Comparison of ENCODE assay signal across 8 mouse cellular contexts in the genomic region with DNA sequence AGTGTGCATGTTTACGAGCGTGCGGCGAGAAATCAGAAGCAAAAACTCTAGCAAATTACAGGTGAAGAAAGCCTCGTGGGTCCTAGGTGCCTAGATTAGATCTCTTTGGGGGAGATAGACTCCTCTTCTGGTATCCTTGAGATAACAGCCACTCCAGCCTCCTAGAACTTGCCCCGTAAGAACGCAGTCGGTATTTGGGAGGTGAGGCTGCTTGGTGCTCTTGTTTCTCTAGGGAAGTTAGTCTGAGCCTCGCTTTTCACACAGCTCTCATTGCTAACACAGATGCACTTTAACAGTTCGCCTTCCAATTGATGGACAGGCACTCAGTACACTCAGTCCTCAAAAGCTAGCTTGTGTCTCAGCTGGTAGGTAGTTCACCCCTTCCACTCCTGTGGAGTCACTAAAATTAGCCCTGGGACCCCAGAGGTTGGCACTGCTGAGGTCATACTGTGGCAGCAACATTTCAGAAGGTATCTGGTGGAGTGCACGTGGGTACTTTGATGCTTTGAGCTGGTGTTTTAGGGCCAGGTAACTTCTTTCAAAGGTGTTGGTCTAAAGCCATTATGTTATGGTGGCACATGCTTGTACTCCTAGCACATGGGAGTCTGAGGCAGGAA. TPM values are rescaled to one million over a fixed set of nuclear protein-coding genes. Genes with fewer than 3 reads are reported as not detected.
A peak's percentile ranks its signal among the peaks of the same experiment; 100 is the strongest.
DNase-seq lines count a peak whose midpoint lies in the region; ATAC-seq and TF ChIP-seq lines count a peak whose summit lies in the region.

No protein-coding gene starts in this region.

- peak overlapping the region; percentile 94 for H3K4me3 ChIP-seq in lung, postnatal 0 days (ENCODE audit: low read depth, low read length)
- H3K4me3 ChIP-seq in intestine, postnatal 0 days (ENCODE audit: low read depth, low read length), result peak overlapping the region; percentile 65
- peak overlapping the region; percentile 58 for H3K4me3 ChIP-seq in olfactory bulb, adult 2 months (ENCODE audit: insufficient read depth, low read depth, low read length)

- no peak for TF ChIP-seq EP300 in lung, postnatal 0 days (IDR thresholded peaks at IDR 0.05)

- H3K9ac ChIP-seq in lung, postnatal 0 days (replicated peaks; ENCODE audit: low read depth), result peak overlapping the region; percentile 96
- peak overlapping the region; percentile 84 for H3K9ac ChIP-seq in intestine, postnatal 0 days (ENCODE audit: low read depth, low read length)

- H3K4me2 ChIP-seq in lung, postnatal 0 days (replicated peaks; ENCODE audit: low read depth, low read length), result peak overlapping the region; percentile 86
- H3K4me2 ChIP-seq in intestine, postnatal 0 days (replicated peaks; ENCODE audit: low read depth), result peak overlapping the region; percentile 96

- H3K27me3 ChIP-seq in lung, postnatal 0 days (replicated peaks; ENCODE audit: insufficient read depth, low read length), result no peaks in the 10 kb centered on the region
- no peaks in the 10 kb centered on the region for H3K27me3 ChIP-seq in intestine, postnatal 0 days (replicated peaks; ENCODE audit: control insufficient read depth, insufficient read depth, low read length)

- peak; percentile 35 for DNase-seq in lung, postnatal 0 days (ENCODE audit: low spot score)
- DNase-seq in lung, postnatal 14 days, result no peak
- no peak for DNase-seq in ovary, postnatal 36 days (ENCODE audit: low spot score)
- no peak for DNase-seq in embryo, embryonic 10.5 days (ENCODE audit: low spot score)
- no peak for DNase-seq in layer of hippocampus, adult 18-20 months (ENCODE audit: low spot score in 2 of 2)

- H3K36me3 ChIP-seq in lung, postnatal 0 days (ENCODE audit: insufficient read depth, low read length), result no peaks in the 10 kb centered on the region
- peaks cover 4% of the 10 kb centered on the region; the same call in 1 of the 2 replicates for H3K36me3 ChIP-seq in intestine, postnatal 0 days (ENCODE audit: control insufficient read depth, insufficient read depth)

- H3K27ac ChIP-seq in lung, postnatal 0 days (ENCODE audit: low read length), result peak overlapping the region; percentile 98
- H3K27ac ChIP-seq in intestine, postnatal 0 days (ENCODE audit: low read depth, low read length), result peak overlapping the region; percentile 99
- no peak overlapping the region for H3K27ac ChIP-seq in olfactory bulb, adult 2 months (ENCODE audit: insufficient read depth, low read depth, low read length)

- H3K9me3 ChIP-seq in lung, postnatal 0 days (ENCODE audit: low read length), result no peaks in the 10 kb centered on the region
- no peaks in the 10 kb centered on the region for H3K9me3 ChIP-seq in intestine, postnatal 0 days (ENCODE audit: control insufficient read depth)

- no peak for ATAC-seq in lung, postnatal 0 days
- ATAC-seq in erythroid progenitor cell, adult 5-6 weeks (replicated peaks; ENCODE audit: low FRiP score, poor library complexity, severe bottlenecking), result 0 out of 2 replicates have a peak, but pooled peaks have one; percentile 17
- ATAC-seq in intestine, postnatal 0 days, result no peak

- no peak for TF ChIP-seq CTCF in lung, postnatal 0 days (IDR thresholded peaks at IDR 0.05)
- TF ChIP-seq CTCF in intestine, postnatal 0 days (IDR thresholded peaks at IDR 0.05; ENCODE audit: low read depth), result no peak
- TF ChIP-seq CTCF in olfactory bulb, adult 2 months (IDR thresholded peaks at IDR 0.05; ENCODE audit: insufficient read depth, low read depth, low read length), result no peak

- 9% methylated on average over 11 of the region's 11 CpGs for WGBS in lung, postnatal 0 days
- 10% methylated on average over 11 of the region's 11 CpGs for WGBS in intestine, postnatal 0 days
- WGBS in olfactory bulb, adult 2 months, result 17% methylated on average over 11 of the region's 11 CpGs

- H3K4me1 ChIP-seq in lung, postnatal 0 days (ENCODE audit: insufficient read depth, low read depth, low read length), result peaks cover 37% of the 10 kb centered on the region
- H3K4me1 ChIP-seq in intestine, postnatal 0 days (replicated peaks; ENCODE audit: control insufficient read depth, insufficient read depth, low read length), result peaks cover 24% of the 10 kb centered on the region
- H3K4me1 ChIP-seq in olfactory bulb, adult 2 months (ENCODE audit: control insufficient read depth, insufficient read depth, low read length), result peaks cover 27% of the 10 kb centered on the region

- no peak for TF ChIP-seq POLR2A in olfactory bulb, adult 2 months (IDR thresholded peaks at IDR 0.05; ENCODE audit: insufficient read depth, low read depth, low read length)

RNA-seq across cellular contexts. Expression of a gene that starts 1.0 kb away (rescaled TPM):
- 38.5 and 38.9 TPM in 2 replicates for polyA plus RNA-seq in lung, postnatal 0 days (2015; fragmentation: Nextera tagmentation; extraction: Ambion mirVana)
- total RNA-seq in erythroid progenitor cell, adult 5-6 weeks (2015; ENCODE audit: low replicate concordance), result 36.5 and 36.8 TPM in 2 replicates
- total RNA-seq in erythroid progenitor cell, adult 5-6 weeks (2017; ENCODE audit: low replicate concordance), result 45.3 and 55.7 TPM in 2 replicates
- 23.1 and 25.5 TPM in 2 replicates for polyA plus RNA-seq in intestine, postnatal 0 days (2015; fragmentation: Nextera tagmentation; extraction: Ambion mirVana)
- polyA plus RNA-seq in olfactory bulb, adult 2 months (2012; ENCODE audit: insufficient read depth, insufficient read length, low replicate concordance, missing spikeins), result not detected in 2 replicates
- total RNA-seq in layer of hippocampus, adult 18-20 months (2021), result 10 to 100 TPM; 10.3 to 13.0 TPM

RNA-seq across cellular contexts. Expression of a gene that starts 16.8 kb away (rescaled TPM):
- 8.6 TPM in 2 replicates for polyA plus RNA-seq in lung, postnatal 0 days (2015; fragmentation: Nextera tagmentation; extraction: Ambion mirVana)
- 46.5 and 59.1 TPM in 2 replicates for total RNA-seq in erythroid progenitor cell, adult 5-6 weeks (2015; ENCODE audit: low replicate concordance)
- 31.3 and 72.7 TPM in 2 replicates for total RNA-seq in erythroid progenitor cell, adult 5-6 weeks (2017; ENCODE audit: low replicate concordance)
- 9.9 and 12.7 TPM in 2 replicates for polyA plus RNA-seq in intestine, postnatal 0 days (2015; fragmentation: Nextera tagmentation; extraction: Ambion mirVana)
- polyA plus RNA-seq in olfactory bulb, adult 2 months (2012; ENCODE audit: insufficient read depth, insufficient read length, low replicate concordance, missing spikeins), result not detected in 2 replicates
- total RNA-seq in layer of hippocampus, adult 18-20 months (2021), result 10 to 100 TPM; 79.0 to 89.5 TPM

RNA-seq across cellular contexts. Expression of a gene that starts 27.4 kb away (rescaled TPM):
- polyA plus RNA-seq in lung, postnatal 0 days (2015; fragmentation: Nextera tagmentation; extraction: Ambion mirVana), result 15.5 and 19.1 TPM in 2 replicates
- not detected in 2 replicates for total RNA-seq in erythroid progenitor cell, adult 5-6 weeks (2015; ENCODE audit: low replicate concordance)
- total RNA-seq in erythroid progenitor cell, adult 5-6 weeks (2017; ENCODE audit: low replicate concordance), result 0.13 TPM in 1 of 2 replicates, not detected in the other
- 197 and 218 TPM in 2 replicates for polyA plus RNA-seq in intestine, postnatal 0 days (2015; fragmentation: Nextera tagmentation; extraction: Ambion mirVana)
- not detected in 2 replicates for polyA plus RNA-seq in olfactory bulb, adult 2 months (2012; ENCODE audit: insufficient read depth, insufficient read length, low replicate concordance, missing spikeins)
- total RNA-seq in layer of hippocampus, adult 18-20 months (2021), result under 1 TPM in 1 of 2 experiments, not detected in 1; 0.30 TPM

RNA-seq across cellular contexts. Expression of a gene that starts 33.9 kb away (rescaled TPM):
- polyA plus RNA-seq in lung, postnatal 0 days (2015; fragmentation: Nextera tagmentation; extraction: Ambion mirVana), result 0.33 TPM in 1 of 2 replicates, not detected in the other
- total RNA-seq in erythroid progenitor cell, adult 5-6 weeks (2015; ENCODE audit: low replicate concordance), result not detected in 2 replicates
- total RNA-seq in erythroid progenitor cell, adult 5-6 weeks (2017; ENCODE audit: low replicate concordance), result not detected in 2 replicates
- not detected in 2 replicates for polyA plus RNA-seq in intestine, postnatal 0 days (2015; fragmentation: Nextera tagmentation; extraction: Ambion mirVana)
- not detected in 2 replicates for polyA plus RNA-seq in olfactory bulb, adult 2 months (2012; ENCODE audit: insufficient read depth, insufficient read length, low replicate concordance, missing spikeins)
- total RNA-seq in layer of hippocampus, adult 18-20 months (2021), result not detected

RNA-seq across cellular contexts. Expression of a gene that starts 34.4 kb away (rescaled TPM):
- polyA plus RNA-seq in lung, postnatal 0 days (2015; fragmentation: Nextera tagmentation; extraction: Ambion mirVana), result 41.1 and 45.4 TPM in 2 replicates
- 3.2 and 25.2 TPM in 2 replicates for total RNA-seq in erythroid progenitor cell, adult 5-6 weeks (2015; ENCODE audit: low replicate concordance)
- total RNA-seq in erythroid progenitor cell, adult 5-6 weeks (2017; ENCODE audit: low replicate concordance), result 5.3 and 15.7 TPM in 2 replicates
- polyA plus RNA-seq in intestine, postnatal 0 days (2015; fragmentation: Nextera tagmentation; extraction: Ambion mirVana), result 33.9 and 34.4 TPM in 2 replicates
- polyA plus RNA-seq in olfactory bulb, adult 2 months (2012; ENCODE audit: insufficient read depth, insufficient read length, low replicate concordance, missing spikeins), result not detected in 2 replicates
- 10 to 100 TPM; 20.7 to 21.8 TPM for total RNA-seq in layer of hippocampus, adult 18-20 months (2021)

Comparison
In these comparisons a context has a peak if more than half of its experiments do, and no peak if none do; other contexts are left out.
1. RNA of a gene that starts 1.0 kb away (polyA plus RNA-seq): 38.5 to 38.9 TPM in lung, postnatal 0 days and 23.1 to 25.5 TPM in intestine, postnatal 0 days; not detected in olfactory bulb, adult 2 months; every median in the first group is over 10 times any median in the second.
2. RNA of a gene that starts 27.4 kb away (polyA plus RNA-seq): 197 to 218 TPM in intestine, postnatal 0 days and 15.5 to 19.1 TPM in lung, postnatal 0 days; not detected in olfactory bulb, adult 2 months; every median in the first group is over 10 times any median in the second.
3. Peak in every context shown above with its lines, with median percentiles within 50 percentile points of each other: H3K4me3 ChIP-seq.